In genomic region chr10:77582285-77582618, GRCm38 (mm10) we compare ENCODE assay signal across 8 mouse cellular contexts. TPM values are rescaled to one million over a fixed set of nuclear protein-coding genes. Genes with fewer than 3 reads are reported as not detected.
DNase-seq lines count a peak whose midpoint lies in the region; ATAC-seq and TF ChIP-seq lines count a peak whose summit lies in the region.

No protein-coding gene starts in this region.

- no peaks in the 10 kb centered on the region for H3K9me3 ChIP-seq in erythroblast, embryonic 14.5 days (ENCODE audit: control insufficient read depth, low read length)
- no peaks in the 10 kb centered on the region for H3K9me3 ChIP-seq in forebrain, embryonic 13.5 days (replicated peaks)
- no peaks in the 10 kb centered on the region for H3K9me3 ChIP-seq in liver, embryonic 15.5 days (replicated peaks)

- H3K4me3 ChIP-seq in erythroblast, embryonic 14.5 days (replicated peaks), result peak overlapping the region; percentile 86
- H3K4me3 ChIP-seq in C2C12 (ENCODE audit: insufficient read depth, poor library complexity, severe bottlenecking), result peak overlapping the region; percentile 62
- peak overlapping the region; percentile 90 for H3K4me3 ChIP-seq in forebrain, embryonic 13.5 days
- peak overlapping the region; percentile 81 for H3K4me3 ChIP-seq in liver, embryonic 15.5 days (replicated peaks)

- peak overlapping the region; percentile 74 for H3K4me2 ChIP-seq in forebrain, embryonic 13.5 days
- peak overlapping the region; percentile 88 for H3K4me2 ChIP-seq in liver, embryonic 15.5 days

- peaks cover 3% of the 10 kb centered on the region for H3K27me3 ChIP-seq in erythroblast, embryonic 14.5 days (ENCODE audit: control insufficient read depth)
- H3K27me3 ChIP-seq in C2C12 (ENCODE audit: control insufficient read depth, insufficient read depth, insufficient read length), result no peaks in the 10 kb centered on the region
- H3K27me3 ChIP-seq in forebrain, embryonic 13.5 days, result no peaks in the 10 kb centered on the region
- no peaks in the 10 kb centered on the region for H3K27me3 ChIP-seq in liver, embryonic 15.5 days

- peak overlapping the region; percentile 91 for H3K9ac ChIP-seq in forebrain, embryonic 13.5 days
- peak overlapping the region; percentile 80 for H3K9ac ChIP-seq in liver, embryonic 15.5 days

- TF ChIP-seq CTCF in C2C12 (IDR thresholded peaks at IDR 0.05; ENCODE audit: control insufficient read depth, insufficient read depth, insufficient read length), result no peak

- H3ac ChIP-seq in C2C12 (ENCODE audit: control insufficient read depth, insufficient read length, low read depth), result peak overlapping the region; percentile 64

- H3K79me2 ChIP-seq in C2C12 (ENCODE audit: control insufficient read depth, insufficient read depth), result peaks cover 56% of the 10 kb centered on the region

- ATAC-seq in erythroblast, adult 5-6 weeks (replicated peaks; ENCODE audit: low FRiP score, poor library complexity, severe bottlenecking), result no peak
- ATAC-seq in forebrain, embryonic 13.5 days, result no peak
- ATAC-seq in liver, embryonic 15.5 days (ENCODE audit: insufficient read depth), result peak; percentile 24

- 12% methylated on average over 8 of the region's 8 CpGs for WGBS in forebrain, embryonic 13.5 days
- 3% methylated on average over 8 of the region's 8 CpGs for WGBS in liver, embryonic 15.5 days (ENCODE audit: insufficient replicate concordance)

- peaks cover 44% of the 10 kb centered on the region for H3K79me3 ChIP-seq in C2C12 (ENCODE audit: low read depth)

- peaks cover 31% of the 10 kb centered on the region for H3K36me3 ChIP-seq in erythroblast, embryonic 14.5 days (ENCODE audit: control insufficient read depth)
- H3K36me3 ChIP-seq in C2C12 (ENCODE audit: control insufficient read depth, insufficient read depth), result peaks cover 14% of the 10 kb centered on the region
- H3K36me3 ChIP-seq in forebrain, embryonic 13.5 days (ENCODE audit: poor library complexity, severe bottlenecking), result peaks cover under 1% of the 10 kb centered on the region; the same call in 1 of the 2 replicates
- peaks cover 9% of the 10 kb centered on the region for H3K36me3 ChIP-seq in liver, embryonic 15.5 days (replicated peaks)

- no peak for DNase-seq in urinary bladder, postnatal 4 days (ENCODE audit: low spot score in 2 of 2)
- DNase-seq in layer of hippocampus, postnatal 25 days (ENCODE audit: extremely low spot score in 1 of 2, low spot score in 1 of 2), result no peak
- no peak for DNase-seq in right cerebral cortex, postnatal 10 days (ENCODE audit: low spot score in 2 of 2)

- H3K4me1 ChIP-seq in erythroblast, embryonic 14.5 days (ENCODE audit: control insufficient read depth), result peaks cover 49% of the 10 kb centered on the region
- H3K4me1 ChIP-seq in forebrain, embryonic 13.5 days, result peaks cover 27% of the 10 kb centered on the region
- peaks cover 54% of the 10 kb centered on the region for H3K4me1 ChIP-seq in liver, embryonic 15.5 days (replicated peaks)

- H3K27ac ChIP-seq in forebrain, embryonic 13.5 days, result no peak overlapping the region; the same call in 1 of the 2 replicates
- H3K27ac ChIP-seq in liver, embryonic 15.5 days (replicated peaks), result peak overlapping the region; percentile 99

TF ChIP-seq in C2C12, 6 proteins besides CTCF, POLR2A, EP300 and RAD21:
- TF ChIP-seq FOSL1 (IDR thresholded peaks at IDR 0.05; ENCODE audit: insufficient read depth, low read length, poor library complexity, severe bottlenecking) (no peak), USF1 (IDR thresholded peaks at IDR 0.05; ENCODE audit: low read depth) (no peak), CEBPB (IDR thresholded peaks at IDR 0.05; ENCODE audit: low read depth) (no peak), MAX (IDR thresholded peaks at IDR 0.05) (no peak), MYOG (IDR thresholded peaks at IDR 0.05; ENCODE audit: control insufficient read depth, extremely low read depth, insufficient read length) (no peak), MYOD1 (IDR thresholded peaks at IDR 0.05; ENCODE audit: control insufficient read depth, insufficient read length, low read depth) (no peak)

RNA-seq across cellular contexts. Expression of gene Pttg1ip, which starts 0.7 kb away (rescaled TPM):
- 7.2 and 9.7 TPM in 2 replicates for polyA plus RNA-seq in erythroblast, embryonic 14.5 days (2012)
- total RNA-seq in erythroblast, adult 5-6 weeks (2015; ENCODE audit: low replicate concordance), result 58.8 and 73.6 TPM in 2 replicates
- total RNA-seq in erythroblast, adult 5-6 weeks (2017; ENCODE audit: low replicate concordance), result 72.6 and 78.0 TPM in 2 replicates
- 96.1 TPM for polyA plus RNA-seq in C2C12 (2012; fragmentation: generic; extraction: Trizol)
- polyA plus RNA-seq in forebrain, embryonic 13.5 days (2015; fragmentation: Nextera tagmentation; extraction: Ambion mirVana), result 57.8 and 63.6 TPM in 2 replicates
- 79.6 and 89.2 TPM in 2 replicates for polyA plus RNA-seq in liver, embryonic 15.5 days (2015; fragmentation: Nextera tagmentation; extraction: Ambion mirVana)
- total RNA-seq in layer of hippocampus, postnatal 25 days (2021), result 10 to 100 TPM; 68.2 to 69.4 TPM

RNA-seq across cellular contexts. Expression of gene Sumo3, which starts 23.6 kb away (rescaled TPM):
- polyA plus RNA-seq in erythroblast, embryonic 14.5 days (2012), result 3.1 and 3.3 TPM in 2 replicates
- 6.3 and 20.2 TPM in 2 replicates for total RNA-seq in erythroblast, adult 5-6 weeks (2015; ENCODE audit: low replicate concordance)
- total RNA-seq in erythroblast, adult 5-6 weeks (2017; ENCODE audit: low replicate concordance), result 30.7 and 32.1 TPM in 2 replicates
- polyA plus RNA-seq in C2C12 (2012; fragmentation: generic; extraction: Trizol), result 152 TPM
- 329 and 347 TPM in 2 replicates for polyA plus RNA-seq in forebrain, embryonic 13.5 days (2015; fragmentation: Nextera tagmentation; extraction: Ambion mirVana)
- polyA plus RNA-seq in liver, embryonic 15.5 days (2015; fragmentation: Nextera tagmentation; extraction: Ambion mirVana), result 91.2 and 93.4 TPM in 2 replicates
- 100 to 1,000 TPM; 116 to 128 TPM for total RNA-seq in layer of hippocampus, postnatal 25 days (2021)

RNA-seq across cellular contexts. Expression of gene Gm49325, which starts 23.7 kb away (rescaled TPM):
- polyA plus RNA-seq in erythroblast, embryonic 14.5 days (2012), result not detected in 2 replicates
- not detected in 2 replicates for total RNA-seq in erythroblast, adult 5-6 weeks (2015; ENCODE audit: low replicate concordance)
- not detected in 2 replicates for total RNA-seq in erythroblast, adult 5-6 weeks (2017; ENCODE audit: low replicate concordance)
- polyA plus RNA-seq in C2C12 (2012; fragmentation: generic; extraction: Trizol), result 5.1 TPM
- 2.3 TPM in 1 of 2 replicates, not detected in the other for polyA plus RNA-seq in forebrain, embryonic 13.5 days (2015; fragmentation: Nextera tagmentation; extraction: Ambion mirVana)
- 0.82 TPM in 1 of 2 replicates, not detected in the other for polyA plus RNA-seq in liver, embryonic 15.5 days (2015; fragmentation: Nextera tagmentation; extraction: Ambion mirVana)
- 10 to 100 TPM; 29.0 to 29.8 TPM for total RNA-seq in layer of hippocampus, postnatal 25 days (2021)

RNA-seq across cellular contexts. Expression of gene Ube2g2, which starts 39.8 kb away (rescaled TPM):
- polyA plus RNA-seq in erythroblast, embryonic 14.5 days (2012), result 2.6 and 2.9 TPM in 2 replicates
- total RNA-seq in erythroblast, adult 5-6 weeks (2015; ENCODE audit: low replicate concordance), result 6.1 and 7.5 TPM in 2 replicates
- 10.5 and 14.4 TPM in 2 replicates for total RNA-seq in erythroblast, adult 5-6 weeks (2017; ENCODE audit: low replicate concordance)
- 85.5 TPM for polyA plus RNA-seq in C2C12 (2012; fragmentation: generic; extraction: Trizol)
- polyA plus RNA-seq in forebrain, embryonic 13.5 days (2015; fragmentation: Nextera tagmentation; extraction: Ambion mirVana), result 103 and 115 TPM in 2 replicates
- 47.0 and 58.0 TPM in 2 replicates for polyA plus RNA-seq in liver, embryonic 15.5 days (2015; fragmentation: Nextera tagmentation; extraction: Ambion mirVana)
- 10 to 100 TPM; 69.8 to 88.4 TPM for total RNA-seq in layer of hippocampus, postnatal 25 days (2021)

RNA-seq across cellular contexts. Expression of gene Itgb2, which starts 52.2 kb away (rescaled TPM):
- 0.14 and 0.23 TPM in 2 replicates for polyA plus RNA-seq in erythroblast, embryonic 14.5 days (2012)
- total RNA-seq in erythroblast, adult 5-6 weeks (2015; ENCODE audit: low replicate concordance), result 74.2 and 79.6 TPM in 2 replicates
- total RNA-seq in erythroblast, adult 5-6 weeks (2017; ENCODE audit: low replicate concordance), result 51.4 and 55.8 TPM in 2 replicates
- polyA plus RNA-seq in C2C12 (2012; fragmentation: generic; extraction: Trizol), result 0.47 TPM
- 0.34 and 0.37 TPM in 2 replicates for polyA plus RNA-seq in forebrain, embryonic 13.5 days (2015; fragmentation: Nextera tagmentation; extraction: Ambion mirVana)
- 17.1 and 18.5 TPM in 2 replicates for polyA plus RNA-seq in liver, embryonic 15.5 days (2015; fragmentation: Nextera tagmentation; extraction: Ambion mirVana)
- total RNA-seq in layer of hippocampus, postnatal 25 days (2021), result 1 to 10 TPM; 3.4 to 4.1 TPM

Comparison
In these comparisons a context has a peak if more than half of its experiments do, and no peak if none do; other contexts are left out.
1. RNA of gene Sumo3, which starts 23.6 kb away (polyA plus RNA-seq): 329 to 347 TPM in forebrain, embryonic 13.5 days, 152 TPM in C2C12 (single experiment) and 91.2 to 93.4 TPM in liver, embryonic 15.5 days; 3.1 to 3.3 TPM in erythroblast, embryonic 14.5 days; every median in the first group is over 10 times any median in the second.
2. Peak in every context shown above with its lines, with median percentiles within 50 percentile points of each other: H3K4me3 ChIP-seq.